Mouse (Mus musculus) cerebellum, postnatal 4 days (tissue): ENCODE results near the gene Pdzk1.

Experiments used
- DNase-seq, 2 experiments: peaks; one replicate each; pipeline ENCODE4 v3.0.0; 2022; ENCODE audit warnings: low spot score in 2 of 2, mixed read lengths in 1 of 2

Gene Pdzk1

DNA sequence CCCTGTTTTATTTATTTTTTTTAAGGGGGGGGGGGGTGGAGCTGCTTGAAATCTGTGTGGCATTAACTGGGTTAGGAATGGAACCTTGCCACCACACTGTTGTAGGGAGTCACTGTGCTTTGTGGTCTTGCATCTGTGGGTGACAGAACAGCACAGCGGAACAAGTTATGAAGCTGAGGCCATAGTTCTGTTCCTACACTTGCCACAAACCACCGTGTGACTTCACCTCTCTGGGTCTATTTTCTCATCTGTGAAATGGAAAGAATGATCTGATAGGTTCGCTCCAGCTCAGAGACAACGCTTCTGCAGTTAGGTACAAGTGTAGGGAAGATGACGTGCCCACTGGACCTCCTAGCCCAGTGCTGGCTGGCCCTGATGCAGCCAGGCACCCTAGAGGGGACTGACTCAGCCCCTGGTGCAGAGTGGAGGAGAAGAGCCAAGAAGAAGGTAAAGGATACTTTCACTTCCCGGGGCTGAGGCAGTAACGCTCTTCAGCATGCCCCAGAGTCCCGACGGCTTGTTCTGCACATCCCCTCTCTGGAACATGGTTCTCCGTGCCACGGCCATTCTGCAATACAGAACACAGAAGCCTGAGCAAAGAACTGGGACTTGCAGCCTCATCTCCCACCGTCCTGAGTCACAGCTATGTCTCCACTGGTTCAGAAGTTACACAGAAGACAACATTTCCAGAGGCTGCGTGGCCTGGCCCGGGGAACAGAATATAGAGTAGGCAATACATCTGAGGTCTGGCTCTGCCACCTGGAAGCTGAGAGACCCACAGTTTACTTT is 53.2 kb downstream of the Pdzk1 start:
- DNase-seq = no peak

DNA sequence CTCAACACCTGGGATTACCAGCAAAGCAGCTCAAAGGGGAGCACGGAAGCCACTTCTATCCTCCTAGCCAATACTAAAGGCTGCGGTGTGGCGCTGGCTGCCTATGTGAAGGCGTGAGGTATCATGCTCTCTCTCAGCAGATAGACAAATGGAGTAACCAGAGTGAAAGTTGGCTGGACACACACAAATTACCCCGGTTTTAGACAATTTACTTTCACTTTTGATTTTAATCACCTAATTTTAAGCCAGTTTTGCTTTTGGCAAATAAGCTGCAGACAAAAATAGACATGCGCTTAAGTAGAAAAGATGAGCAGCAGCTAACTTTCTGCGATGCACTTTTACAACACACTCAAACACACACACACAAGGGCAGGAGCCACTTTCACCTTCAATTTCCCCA is 54.6 kb downstream of the Pdzk1 start:
- no peak for DNase-seq

- no peak for DNase-seq
Measured at GRCm38 (mm10) chr3:96902336-96902999, 73.4 kb downstream of the Pdzk1 start.

- no peak for DNase-seq
Measured at GRCm38 (mm10) chr3:96904393-96904792, 75.3 kb downstream of the Pdzk1 start, which contains the start of gene Gja5. Gene Gja5 (plus strand): TSS chr3:96904693.

DNA sequence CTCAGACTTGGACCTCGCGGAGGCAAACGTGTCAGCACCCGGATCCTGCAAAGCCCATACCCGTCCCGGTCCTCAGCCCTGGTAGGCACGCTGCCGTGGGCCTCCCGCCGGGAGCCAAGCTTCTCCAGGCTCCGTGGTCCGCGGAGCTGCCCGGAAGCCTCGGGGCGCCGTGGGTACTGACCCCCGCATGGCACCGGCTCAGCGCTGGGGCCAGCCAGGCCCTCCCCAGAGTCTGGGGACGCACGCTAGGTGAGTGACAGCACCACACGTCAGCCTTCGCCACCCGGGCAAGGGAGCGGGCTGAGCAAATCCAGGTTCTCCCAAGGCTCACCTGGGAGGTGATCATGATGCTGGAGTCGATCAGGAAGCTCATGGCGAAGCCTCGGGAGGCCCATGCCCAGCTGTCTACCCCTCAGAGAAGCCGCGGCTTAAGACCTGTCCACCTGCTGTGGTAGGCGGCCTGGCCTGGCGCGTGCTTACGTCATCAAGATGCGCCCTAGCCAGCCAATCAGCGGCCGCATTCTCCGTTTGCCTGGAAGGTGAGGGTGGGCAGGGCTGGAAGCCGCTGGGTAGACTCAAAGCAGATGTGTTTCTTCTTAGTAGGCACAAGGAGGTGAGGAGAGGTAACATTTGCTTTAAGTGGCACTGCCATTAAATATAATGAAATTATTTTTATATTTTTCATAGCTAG is 75.9 kb downstream of the Pdzk1 start, which contains the start of gene Gpr89:
Gene Gpr89 (minus strand): TSS at position 496 of the 691 bp plus-strand sequence.
- DNase-seq = peak; percentile 95 to 96

DNA sequence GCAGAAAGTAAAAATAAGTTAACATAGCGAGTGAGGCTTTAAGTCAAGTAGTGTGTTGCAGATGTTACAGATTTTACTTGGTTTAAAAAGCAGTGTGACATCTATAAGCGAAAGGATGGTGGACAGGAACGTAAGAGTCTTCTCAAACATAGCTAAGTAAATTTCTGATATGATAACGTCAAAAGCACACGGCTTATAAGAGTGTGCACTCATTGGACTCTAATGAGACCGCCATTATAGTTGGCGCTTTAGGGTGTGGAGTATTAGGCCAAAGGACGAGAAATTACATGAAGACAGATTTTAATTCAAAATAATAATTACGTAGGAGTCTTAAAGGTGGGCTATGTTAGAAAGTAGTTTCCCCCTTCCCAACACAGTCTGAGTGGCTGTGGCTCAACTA is 76.5 kb downstream of the Pdzk1 start:
- DNase-seq = no peak
